12 mouse cellular contexts compared by ENCODE assay signal in genomic region chr11:35416402-35417093, GRCm38 (mm10).
DNase-seq lines count a peak whose midpoint lies in the region; ATAC-seq lines count a peak whose summit lies in the region.
"Had no signal": no experiment of that assay in that cellular context is flagged by ENCODE, and none has a peak within 500 bp of the region (broad histone marks: within the 10 kb centered on the region; RNA-seq: fewer than 3 reads in every experiment).

No protein-coding gene starts in this region.

- no peaks in the 10 kb centered on the region for H3K27me3 ChIP-seq in midbrain, embryonic 11.5 days (ENCODE audit: control insufficient read depth, insufficient read depth, low read length)
- H3K27me3 ChIP-seq in midbrain, embryonic 14.5 days (ENCODE audit: control insufficient read depth, insufficient read depth, low read length), result peaks cover 4% of the 10 kb centered on the region; the same call in 1 of the 2 replicates
- H3K27me3 ChIP-seq in forebrain, embryonic 15.5 days, result no peaks in the 10 kb centered on the region
- no peaks in the 10 kb centered on the region for H3K27me3 ChIP-seq in stomach, embryonic 14.5 days (ENCODE audit: control insufficient read depth, insufficient read depth, low read length)
- H3K27me3 ChIP-seq: liver, embryonic 15.5 days had no signal

- H3K9me3 ChIP-seq in midbrain, embryonic 11.5 days (ENCODE audit: control insufficient read depth, low read length), result no peaks in the 10 kb centered on the region
- no peaks in the 10 kb centered on the region for H3K9me3 ChIP-seq in midbrain, embryonic 14.5 days (ENCODE audit: control insufficient read depth, low read length)
- H3K9me3 ChIP-seq in forebrain, embryonic 15.5 days, result no peaks in the 10 kb centered on the region
- H3K9me3 ChIP-seq in stomach, embryonic 14.5 days (ENCODE audit: control insufficient read depth, low read depth, low read length), result no peaks in the 10 kb centered on the region
- H3K9me3 ChIP-seq: liver, embryonic 15.5 days had no signal

- H3K4me3 ChIP-seq in midbrain, embryonic 11.5 days (ENCODE audit: low read depth, low read length), result no peak overlapping the region
- no peak overlapping the region for H3K4me3 ChIP-seq in midbrain, embryonic 14.5 days (replicated peaks; ENCODE audit: low read depth, low read length)
- no peak overlapping the region for H3K4me3 ChIP-seq in forebrain, embryonic 15.5 days
- no peak overlapping the region for H3K4me3 ChIP-seq in stomach, embryonic 14.5 days (ENCODE audit: low read depth, low read length)
- H3K4me3 ChIP-seq: liver, embryonic 15.5 days had no signal

- H3K9ac ChIP-seq in midbrain, embryonic 11.5 days (ENCODE audit: low read length), result no peak overlapping the region
- H3K9ac ChIP-seq in midbrain, embryonic 14.5 days (replicated peaks; ENCODE audit: low read length), result no peak overlapping the region
- no peak overlapping the region for H3K9ac ChIP-seq in forebrain, embryonic 15.5 days (replicated peaks)
- H3K9ac ChIP-seq in stomach, embryonic 14.5 days (replicated peaks; ENCODE audit: low read depth, low read length), result no peak overlapping the region
- H3K9ac ChIP-seq: liver, embryonic 15.5 days had no signal

- H3K4me1 ChIP-seq in midbrain, embryonic 11.5 days (ENCODE audit: control insufficient read depth, insufficient read depth, low read length), result no peaks in the 10 kb centered on the region
- H3K4me1 ChIP-seq in midbrain, embryonic 14.5 days (ENCODE audit: control insufficient read depth, insufficient read depth, low read length), result no peaks in the 10 kb centered on the region
- H3K4me1 ChIP-seq in forebrain, embryonic 15.5 days, result peaks cover 9% of the 10 kb centered on the region
- peaks cover 37% of the 10 kb centered on the region for H3K4me1 ChIP-seq in stomach, embryonic 14.5 days (ENCODE audit: control insufficient read depth, insufficient read depth, low read length)
- H3K4me1 ChIP-seq: liver, embryonic 15.5 days had no signal

- no peak overlapping the region for H3K4me2 ChIP-seq in midbrain, embryonic 11.5 days
- H3K4me2 ChIP-seq in midbrain, embryonic 14.5 days (ENCODE audit: low read length), result no peak overlapping the region
- H3K4me2 ChIP-seq in forebrain, embryonic 15.5 days (replicated peaks), result no peak overlapping the region
- no peak overlapping the region for H3K4me2 ChIP-seq in stomach, embryonic 14.5 days (replicated peaks; ENCODE audit: low read depth, low read length)
- H3K4me2 ChIP-seq: liver, embryonic 15.5 days had no signal

- no peak for ATAC-seq in midbrain, embryonic 11.5 days (ENCODE audit: low FRiP score)
- no peak for ATAC-seq in midbrain, embryonic 14.5 days (ENCODE audit: low FRiP score, low TSS enrichment)
- peak; percentile 32; the same call in 1 of the 2 replicates for ATAC-seq in forebrain, embryonic 15.5 days (replicated peaks)
- ATAC-seq in stomach, embryonic 14.5 days (ENCODE audit: insufficient number of reproducible peaks, insufficient read depth, low FRiP score, low read depth), result no peak
- ATAC-seq: CD4-positive, CD25-positive, alpha-beta regulatory T cell, adult 4 months had no signal

- no peaks in the 10 kb centered on the region for H3K36me3 ChIP-seq in midbrain, embryonic 11.5 days (ENCODE audit: control insufficient read depth, insufficient read depth, low read length)
- H3K36me3 ChIP-seq in midbrain, embryonic 14.5 days (ENCODE audit: control insufficient read depth, insufficient read depth, low read length), result no peaks in the 10 kb centered on the region
- H3K36me3 ChIP-seq in forebrain, embryonic 15.5 days, result no peaks in the 10 kb centered on the region
- no peaks in the 10 kb centered on the region for H3K36me3 ChIP-seq in stomach, embryonic 14.5 days (ENCODE audit: control insufficient read depth, insufficient read depth, low read length)
- H3K36me3 ChIP-seq: liver, embryonic 15.5 days had no signal

- H3K27ac ChIP-seq in midbrain, embryonic 11.5 days (ENCODE audit: low read depth, low read length), result no peak overlapping the region
- H3K27ac ChIP-seq in midbrain, embryonic 14.5 days (replicated peaks; ENCODE audit: low read depth, low read length), result no peak overlapping the region
- no peak overlapping the region for H3K27ac ChIP-seq in forebrain, embryonic 15.5 days (replicated peaks)
- H3K27ac ChIP-seq in stomach, embryonic 14.5 days (ENCODE audit: low read length), result peak overlapping the region; percentile 76; the same call in 1 of the 2 replicates
- H3K27ac ChIP-seq: liver, embryonic 15.5 days had no signal

- WGBS in midbrain, embryonic 11.5 days, result 57% methylated on average over 14 of the region's 14 CpGs
- 59% methylated on average over 14 of the region's 14 CpGs for WGBS in midbrain, embryonic 14.5 days
- WGBS in forebrain, embryonic 15.5 days, result 36% methylated on average over 14 of the region's 14 CpGs
- WGBS in stomach, embryonic 14.5 days, result 57% methylated on average over 14 of the region's 14 CpGs

- peak; percentile 55 for DNase-seq in gastrocnemius, adult 18-20 months (ENCODE audit: low spot score)
- no peak for DNase-seq in gastrocnemius, postnatal 4 days (ENCODE audit: low spot score in 2 of 2)
- DNase-seq in midbrain, embryonic 11.5 days (ENCODE audit: low spot score, missing footprints), result peak; percentile 80
- DNase-seq in midbrain, embryonic 14.5 days, result no peak
- no peak for DNase-seq in left cerebral cortex, adult 11 months (ENCODE audit: low spot score)
- DNase-seq in adrenal gland, adult 2 months, result no peak
- DNase-seq: kidney, postnatal 4 days; thymus, postnatal 14 days had no signal

Comparison
In these comparisons a context has a peak if more than half of its experiments do, and no peak if none do; other contexts are left out.
1. DNase-seq: peak in gastrocnemius, adult 18-20 months (single experiment) and midbrain, embryonic 11.5 days (single experiment); none in gastrocnemius, postnatal 4 days (0 of 2), midbrain, embryonic 14.5 days (single experiment), left cerebral cortex, adult 11 months (single experiment) and adrenal gland, adult 2 months (single experiment).